Mouse (Mus musculus) NIH3T3 (cell line): Measurements from ENCODE around the gene Swsap1.

ENCODE experiments used
- DNase-seq: peaks from one replicate; pipeline ENCODE4 v3.0.0-alpha.2; 2012; ENCODE audit warnings: low read depth

The Swsap1 gene

DNA sequence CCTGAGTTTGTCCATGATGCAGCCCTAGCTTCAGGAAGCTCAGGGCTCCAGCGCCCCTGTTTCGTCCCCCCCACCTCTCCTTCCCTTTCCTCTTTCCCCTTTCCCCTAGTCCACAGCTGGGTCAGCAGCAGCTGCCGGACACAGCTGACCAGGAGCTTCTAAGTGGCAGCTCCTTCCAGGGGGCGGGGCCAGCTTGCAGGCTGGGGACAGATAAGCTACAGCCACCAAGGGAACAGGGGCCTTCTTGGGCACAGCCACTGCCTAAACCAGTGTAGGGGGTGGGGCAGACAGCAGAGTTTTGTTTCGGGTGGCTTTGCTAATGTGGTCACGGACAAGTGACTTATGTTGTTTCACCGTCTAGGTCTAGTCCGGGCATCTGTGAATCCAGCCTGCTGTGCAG is 7.9 kb downstream of the Swsap1 start, which contains the start of gene Epor:
Gene Epor (minus strand): TSS at position 90 of the 400 bp plus-strand sequence.
- DNase-seq = no peak

DNA sequence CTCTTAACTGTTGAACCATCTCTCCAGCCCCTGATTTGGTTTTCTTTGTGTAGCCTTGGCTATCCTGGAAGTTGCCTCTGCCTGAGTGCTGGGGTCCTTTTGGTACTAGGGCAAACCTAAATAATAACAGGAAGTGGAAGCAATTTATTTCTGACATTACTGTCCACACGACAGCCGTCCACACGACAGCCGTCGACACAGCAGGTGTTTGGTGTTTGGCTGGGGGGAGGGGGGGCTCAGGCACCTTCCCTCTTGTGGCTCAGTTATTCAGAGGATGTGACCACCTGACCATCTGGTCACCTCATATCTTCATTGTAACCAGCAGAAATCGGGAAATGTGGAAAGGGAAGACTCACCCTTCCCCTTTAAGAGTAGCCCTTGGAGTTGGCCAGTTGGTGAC is 13.3 kb downstream of the Swsap1 start:
- DNase-seq = no peak

DNA sequence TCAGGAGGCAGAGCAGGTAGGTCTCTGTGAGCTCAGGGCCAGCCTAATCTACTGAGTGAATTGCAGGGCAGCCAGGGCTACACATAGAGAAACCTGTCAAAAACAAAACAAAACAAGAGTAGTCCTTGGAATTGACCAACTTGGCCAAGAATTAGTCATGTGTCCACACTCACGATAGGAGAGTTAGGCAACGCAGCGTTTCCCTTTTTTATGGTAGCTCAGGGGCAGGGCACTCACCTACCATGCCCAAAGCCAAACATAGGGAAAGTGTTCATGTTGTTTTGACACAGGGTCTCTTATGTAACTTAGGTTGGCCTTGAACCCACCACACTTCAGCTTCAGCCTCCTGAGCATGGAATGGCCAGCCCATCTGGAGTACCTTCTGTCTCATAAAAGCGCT is 13.7 kb downstream of the Swsap1 start:
- no peak for DNase-seq

DNA sequence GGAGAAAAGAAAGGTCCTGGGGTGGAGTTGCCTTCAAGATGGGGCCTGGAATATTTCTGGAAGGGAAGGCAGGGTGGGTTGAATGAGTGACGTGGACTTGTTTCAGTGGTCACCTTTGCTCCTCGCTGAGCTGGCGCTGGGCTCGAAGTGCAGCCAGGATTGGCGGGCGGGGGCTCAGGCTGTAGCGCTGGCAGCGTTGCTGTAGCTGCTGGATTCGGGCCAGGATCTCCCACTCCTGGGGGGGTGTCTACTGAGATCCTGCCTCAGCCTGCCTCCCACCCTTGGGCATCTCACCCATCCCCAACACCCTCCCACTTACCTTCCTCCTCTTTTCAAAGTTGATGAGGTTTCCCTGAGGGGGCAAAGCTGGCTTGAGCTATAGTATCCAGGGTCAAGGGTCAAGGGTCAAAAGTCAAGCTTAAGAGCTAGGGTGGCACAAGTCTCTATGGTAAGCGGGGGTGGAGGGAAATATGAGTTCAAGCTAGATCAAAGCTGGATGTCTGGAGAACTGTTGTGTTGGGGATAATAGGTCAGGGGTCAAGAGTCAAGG is 21.1 kb downstream of the Swsap1 start:
- DNase-seq = no peak

DNA sequence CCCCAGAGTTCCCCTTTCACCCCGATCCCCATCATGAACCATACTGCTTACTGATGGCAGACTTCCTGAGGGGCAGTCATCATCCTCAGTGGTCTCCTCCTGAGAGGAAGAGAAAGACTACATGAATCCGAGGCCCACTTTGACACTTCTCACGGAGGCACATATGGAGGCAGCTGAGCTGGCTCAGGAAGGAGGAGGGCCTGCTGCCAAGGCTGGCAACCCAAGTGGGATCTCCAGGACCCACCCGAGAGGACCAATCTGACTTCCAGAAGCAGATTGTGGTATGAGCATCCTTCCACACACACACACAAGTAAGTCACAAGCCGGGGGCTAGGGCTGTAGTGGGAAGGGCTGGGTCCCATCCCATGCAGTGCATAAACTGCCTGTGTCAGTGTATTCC is 21.8 kb downstream of the Swsap1 start:
- no peak for DNase-seq

DNA sequence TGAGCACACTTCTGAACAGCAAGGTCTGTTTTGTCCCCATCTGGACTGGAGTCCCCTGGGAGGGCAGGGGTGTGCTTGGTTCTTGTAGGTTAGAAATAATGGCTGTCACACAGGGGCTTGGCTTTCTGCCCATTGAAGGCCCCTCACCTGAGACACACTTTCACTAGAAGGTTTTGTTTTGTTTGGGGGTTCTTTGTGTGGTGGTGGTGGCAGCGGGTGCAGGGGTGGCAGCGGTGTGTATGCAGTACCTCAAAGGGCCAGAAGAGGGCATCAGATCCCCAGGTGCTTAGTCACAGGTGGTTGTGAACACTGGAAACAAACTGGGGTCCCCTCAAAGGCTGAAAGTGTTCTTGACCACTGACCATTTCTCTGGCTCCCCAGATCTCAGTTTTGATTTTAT is 22.4 kb downstream of the Swsap1 start:
- DNase-seq = peak; percentile 33

DNA sequence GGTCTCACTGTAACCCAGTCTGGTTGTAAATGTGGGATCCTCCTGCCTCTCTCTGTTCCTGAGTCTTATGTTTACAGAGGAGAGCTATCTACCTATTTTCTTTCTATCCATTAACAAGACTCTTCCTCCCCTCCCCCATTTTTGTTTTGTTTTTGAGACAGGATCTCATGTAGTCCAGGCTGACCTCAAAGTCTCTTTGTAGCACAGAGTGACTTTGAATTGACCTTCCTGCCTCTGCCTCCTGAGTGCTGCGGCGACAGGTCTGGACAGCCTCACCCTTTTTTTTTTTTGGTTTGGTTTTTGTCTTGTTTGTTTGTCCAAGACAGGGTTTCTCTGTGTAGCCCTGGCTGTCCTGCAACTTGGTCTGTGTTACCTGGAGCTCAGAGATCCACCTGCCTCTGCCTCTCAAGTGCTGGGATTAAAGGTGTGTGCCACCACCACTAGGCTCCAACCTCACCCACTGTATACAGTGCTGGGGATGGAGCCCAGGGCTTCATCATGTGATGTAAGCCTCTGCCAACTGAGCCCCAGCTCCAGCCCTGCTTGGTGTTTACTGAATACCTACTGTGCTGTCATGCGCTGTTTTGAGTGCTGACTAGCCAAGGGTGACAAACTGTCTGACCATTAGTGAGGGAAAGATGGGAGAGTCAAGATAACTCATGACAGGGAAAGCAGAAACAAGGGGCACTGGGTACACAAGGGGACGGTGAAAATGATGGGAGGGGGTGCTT is 23.0 kb downstream of the Swsap1 start:
- DNase-seq = no peak

DNA sequence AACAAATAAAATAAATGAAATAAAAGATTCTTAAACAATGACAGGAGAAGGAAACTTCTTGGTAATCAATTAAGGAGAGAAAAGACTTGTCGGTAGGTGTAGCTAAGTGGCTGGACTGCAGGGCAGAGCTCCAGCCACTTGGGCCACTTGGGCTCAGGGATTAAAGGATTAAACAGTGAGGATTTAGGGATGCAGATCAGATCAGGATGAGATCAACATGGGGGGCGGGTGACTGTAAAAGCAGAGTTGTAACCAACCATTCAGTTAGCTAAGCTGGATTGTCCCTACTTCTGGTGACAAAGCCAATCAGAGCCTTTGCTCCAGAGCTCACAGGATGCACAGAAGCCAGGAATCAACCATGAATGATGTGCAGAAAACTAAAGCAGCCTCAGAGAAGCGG is 28.4 kb downstream of the Swsap1 start:
- DNase-seq = no peak

DNA sequence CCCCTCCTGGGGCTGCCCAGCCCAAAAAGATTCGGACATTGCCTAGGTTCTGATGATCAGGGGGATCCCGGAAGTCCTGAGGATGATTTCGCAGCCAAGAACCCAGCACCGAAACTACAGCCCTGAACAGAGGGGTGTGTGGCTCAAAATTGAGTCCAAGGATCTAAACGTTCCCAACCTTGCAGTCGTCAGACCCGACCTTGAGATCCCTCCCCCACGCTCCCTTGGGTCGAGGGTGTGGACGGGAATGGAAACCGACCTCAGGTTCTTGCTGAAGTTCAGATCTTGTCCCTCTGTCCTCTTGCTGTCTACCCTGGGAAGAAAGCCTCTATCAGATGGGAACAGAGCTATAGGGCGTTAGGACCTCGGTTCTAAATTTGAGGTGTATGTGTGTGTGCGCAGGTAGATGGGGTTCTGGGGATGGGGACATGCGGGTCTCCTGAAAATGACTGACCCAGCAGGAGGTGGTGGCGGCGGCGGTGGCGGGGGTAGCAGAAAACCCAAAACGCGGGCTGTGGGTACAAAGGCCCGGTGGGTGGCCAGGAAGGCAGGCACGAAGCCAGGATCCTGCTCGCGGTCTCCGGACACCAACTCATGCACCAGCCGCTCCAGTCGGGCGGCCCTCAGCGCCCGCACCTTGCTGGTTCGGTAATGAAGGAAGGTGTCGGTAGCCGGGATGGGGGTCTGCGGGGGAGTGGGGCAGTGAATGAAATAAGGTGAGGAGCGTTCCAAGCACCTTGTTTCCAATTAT is 32.2 kb downstream of the Swsap1 start:
- no peak for DNase-seq

DNA sequence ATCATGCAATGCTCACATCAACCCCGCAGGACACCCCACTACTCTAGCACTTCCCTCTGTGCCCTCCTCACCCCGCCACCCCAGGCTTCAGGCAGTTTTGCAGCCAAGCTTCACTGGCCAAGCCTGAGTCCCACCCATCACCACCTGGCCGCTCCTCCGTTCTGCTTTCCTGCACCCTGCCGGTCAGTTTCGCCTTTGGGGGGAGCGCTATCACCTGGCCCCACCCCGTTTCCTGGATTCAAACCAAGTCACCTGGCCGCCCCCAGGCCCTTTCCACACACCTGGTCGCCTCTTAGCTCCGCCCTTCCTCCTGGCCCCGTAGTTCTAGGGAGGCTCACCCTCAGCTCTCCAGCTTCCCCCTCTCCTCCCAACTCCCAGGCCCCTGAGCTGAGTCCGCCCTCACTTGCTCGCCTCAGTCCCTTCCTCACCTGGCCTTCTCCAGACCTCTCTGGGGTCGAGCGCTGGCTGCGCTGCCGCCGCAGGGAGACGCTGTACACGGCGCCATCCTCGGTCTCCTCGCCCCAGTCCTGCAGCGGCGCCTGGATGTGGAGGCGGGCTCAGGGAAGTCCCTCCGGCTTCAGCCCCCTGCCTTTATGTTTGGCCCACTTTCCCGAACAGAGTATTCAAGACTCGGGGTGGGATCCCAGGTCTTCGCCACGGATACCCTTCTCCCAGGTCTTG is 33.0 kb downstream of the Swsap1 start:
- no peak for DNase-seq

DNA sequence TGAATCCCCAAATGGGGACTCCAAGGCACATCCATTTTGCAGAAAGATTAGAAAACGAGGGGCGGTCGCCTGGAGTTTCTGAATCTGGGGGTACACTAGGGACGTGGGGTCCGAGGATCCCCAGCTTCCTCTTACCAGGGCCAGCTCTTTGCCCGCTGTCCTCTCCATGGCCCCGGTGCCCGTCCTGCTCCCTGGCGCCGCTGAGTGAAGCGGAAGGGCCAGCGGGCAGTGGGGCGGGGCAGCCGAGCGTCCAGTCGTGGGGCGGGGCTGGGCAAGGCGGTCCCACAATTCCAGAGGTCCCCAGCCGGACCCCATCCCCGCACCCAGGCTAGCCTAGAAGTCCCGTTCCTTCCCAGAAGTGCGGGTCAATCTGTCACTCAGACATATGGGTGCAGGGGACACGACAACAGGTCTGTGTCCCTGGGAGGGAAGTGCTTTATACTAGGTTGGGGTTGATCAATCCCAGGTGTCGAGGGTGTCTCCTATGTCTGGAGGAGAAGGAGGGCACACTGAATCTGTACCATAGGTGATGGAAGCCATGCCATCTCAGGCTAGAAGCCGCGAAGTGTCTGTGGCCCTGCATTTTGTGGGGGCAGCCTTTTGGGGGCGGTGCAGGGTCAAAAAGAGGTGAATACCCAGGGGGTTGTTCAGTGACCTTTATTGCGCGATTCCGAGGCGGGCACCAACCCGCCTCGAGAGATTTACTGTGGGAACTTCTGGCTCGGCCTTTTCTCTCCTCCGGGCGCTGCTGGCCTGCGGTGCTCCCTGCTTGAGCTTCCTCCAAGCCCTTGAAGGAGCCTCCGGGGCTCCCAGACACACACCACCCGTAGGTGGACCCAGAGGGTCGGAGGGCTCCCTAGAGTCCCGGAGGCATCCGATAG is 33.9 kb downstream of the Swsap1 start, which contains the start of gene Rgl3:
Gene Rgl3 (minus strand): TSS at position 217 of the 881 bp plus-strand sequence.
- DNase-seq = peak; percentile 58

DNA sequence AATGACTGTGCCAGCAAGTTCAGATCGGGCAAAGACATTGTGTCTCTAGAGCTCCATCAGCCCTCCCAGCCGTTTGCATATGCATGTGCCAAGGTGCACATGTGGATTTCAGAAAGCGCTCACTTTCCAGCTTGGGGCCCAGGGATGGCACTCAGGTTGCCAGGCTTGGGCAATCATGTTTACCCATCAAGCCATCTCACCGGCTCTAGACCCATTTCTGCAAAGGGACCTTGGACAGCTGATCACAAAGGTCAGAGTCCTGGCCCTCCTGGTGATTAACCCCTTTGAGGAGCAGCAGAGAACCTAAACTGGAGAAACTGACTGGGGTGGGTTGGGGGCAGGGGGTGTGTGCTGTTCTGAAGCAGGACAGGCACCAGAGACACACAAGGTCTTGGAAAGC is 36.7 kb downstream of the Swsap1 start:
- no peak for DNase-seq

DNA sequence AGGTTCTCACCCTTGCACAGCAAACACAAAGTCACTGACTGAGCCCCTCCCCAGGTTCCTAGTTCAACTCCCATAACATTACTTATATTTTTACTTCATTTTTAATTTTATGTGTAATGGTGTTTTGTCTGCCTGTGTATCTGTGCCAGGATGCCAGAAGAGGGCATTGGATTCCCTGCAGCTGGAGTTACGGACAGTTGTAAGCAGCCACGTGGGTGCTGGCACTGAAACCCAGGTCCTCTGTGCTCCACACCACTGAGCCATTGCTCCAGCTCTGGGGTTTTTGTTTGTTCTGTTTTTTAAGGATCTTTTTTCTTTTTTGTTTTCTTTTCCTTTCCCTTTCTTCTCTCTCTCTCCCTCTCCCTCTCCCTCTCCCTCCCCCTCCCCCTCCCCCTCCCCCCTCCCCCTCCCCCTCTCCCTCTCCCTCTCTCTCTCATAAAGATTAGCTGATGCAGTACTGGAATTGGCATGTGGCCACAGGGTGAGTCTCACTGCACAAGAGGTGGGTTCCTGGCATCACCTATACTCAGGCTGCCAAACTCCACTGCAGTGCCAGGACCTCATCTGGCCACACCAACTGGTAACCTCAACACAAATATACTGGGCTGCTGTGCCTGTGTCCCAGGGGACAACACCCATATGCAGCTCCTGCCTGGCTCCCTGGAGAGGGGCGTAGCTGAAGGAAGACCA is 40.8 kb downstream of the Swsap1 start:
- peak; percentile 19 for DNase-seq

DNA sequence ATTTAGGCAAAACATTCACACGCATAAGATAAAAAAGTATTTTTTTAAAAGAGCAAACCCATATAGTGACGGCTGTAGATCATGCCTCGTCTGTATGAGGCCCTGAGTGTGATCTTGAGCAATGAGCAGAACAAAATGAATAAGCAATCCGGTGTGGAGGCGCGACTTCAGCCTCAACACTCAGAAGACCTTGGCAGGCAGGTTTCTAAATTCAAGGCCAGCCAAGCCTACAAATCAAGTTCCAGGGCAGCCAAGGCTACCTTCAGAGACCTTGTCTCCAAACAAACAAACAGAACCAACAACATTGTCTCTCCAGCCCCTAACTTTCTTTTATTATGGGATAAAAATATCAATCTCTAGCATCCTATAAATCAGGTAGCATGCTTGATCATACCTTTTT is 44.7 kb downstream of the Swsap1 start:
- no peak for DNase-seq

DNA sequence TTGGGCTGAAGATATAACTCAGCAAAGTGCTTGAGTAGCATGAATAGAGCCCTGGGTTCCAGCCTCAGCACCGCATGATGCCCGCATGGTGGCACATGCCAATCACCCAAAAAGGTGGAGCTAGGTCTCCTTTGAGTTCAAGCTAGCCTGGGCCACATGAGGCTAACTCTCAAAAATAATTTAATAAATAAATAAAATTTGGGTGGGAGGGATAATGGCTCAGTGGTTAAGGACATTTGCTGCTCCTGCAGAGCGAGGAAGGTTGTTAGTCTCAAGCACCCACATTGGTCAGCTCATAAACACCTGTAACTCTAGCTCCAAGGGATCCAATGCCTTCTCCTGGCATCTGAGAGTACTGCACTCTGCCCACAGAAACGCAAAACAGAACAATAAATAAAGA is 46.1 kb downstream of the Swsap1 start:
- DNase-seq = no peak

DNA sequence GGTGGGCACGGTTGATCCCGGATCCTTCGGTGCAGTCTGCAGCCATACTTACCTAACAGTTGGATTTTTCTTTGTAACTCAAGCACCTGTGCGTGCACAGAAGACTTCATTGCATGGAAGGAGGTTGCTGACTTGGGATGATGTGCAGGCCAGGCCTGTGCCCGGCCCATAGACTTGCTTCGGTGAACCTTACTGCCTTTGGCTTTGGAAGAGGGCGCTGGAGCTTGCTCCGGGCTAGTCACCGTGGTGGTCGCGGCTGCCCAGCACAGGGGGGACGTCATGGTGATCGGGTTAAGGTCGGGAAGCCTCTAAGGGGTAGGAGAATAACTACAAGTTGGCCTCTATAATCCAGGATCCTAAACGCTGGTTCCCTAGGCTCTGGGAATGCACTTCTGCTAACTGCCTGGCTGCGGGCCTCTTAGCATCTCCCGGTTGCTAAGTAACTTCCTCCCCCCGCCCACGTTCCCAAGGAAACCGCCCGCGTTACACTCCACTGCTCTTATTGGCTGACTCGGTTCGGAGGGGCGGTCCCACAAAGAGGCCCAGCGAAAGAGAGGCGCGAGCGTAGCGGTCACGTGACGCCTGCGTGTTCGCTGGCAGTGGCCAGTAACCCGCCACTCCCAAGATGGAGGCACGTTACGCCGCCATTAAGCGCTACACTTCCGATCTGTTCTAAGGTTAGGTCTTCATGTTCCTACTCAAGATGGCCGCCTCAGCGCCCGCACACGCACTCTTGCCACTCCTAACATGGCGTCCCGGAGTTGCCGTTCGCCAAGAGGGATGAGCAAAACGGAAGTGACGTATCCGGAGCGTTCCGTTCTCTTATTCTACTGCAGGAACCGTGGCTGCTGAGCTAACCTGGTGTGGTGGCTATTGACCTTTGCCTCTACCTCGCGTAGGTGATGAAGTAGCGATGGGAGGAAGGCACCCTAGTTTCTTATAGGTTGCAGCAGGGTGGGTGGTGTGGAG is 46.9 kb downstream of the Swsap1 start, which contains the start of the genes Ccdc151 and Prkcsh:
Gene Ccdc151 (minus strand): TSS at position 441 of the 969 bp plus-strand sequence.
Gene Prkcsh (plus strand): TSS at position 613 of the 969 bp plus-strand sequence.
- peak; percentile 99 for DNase-seq

DNA sequence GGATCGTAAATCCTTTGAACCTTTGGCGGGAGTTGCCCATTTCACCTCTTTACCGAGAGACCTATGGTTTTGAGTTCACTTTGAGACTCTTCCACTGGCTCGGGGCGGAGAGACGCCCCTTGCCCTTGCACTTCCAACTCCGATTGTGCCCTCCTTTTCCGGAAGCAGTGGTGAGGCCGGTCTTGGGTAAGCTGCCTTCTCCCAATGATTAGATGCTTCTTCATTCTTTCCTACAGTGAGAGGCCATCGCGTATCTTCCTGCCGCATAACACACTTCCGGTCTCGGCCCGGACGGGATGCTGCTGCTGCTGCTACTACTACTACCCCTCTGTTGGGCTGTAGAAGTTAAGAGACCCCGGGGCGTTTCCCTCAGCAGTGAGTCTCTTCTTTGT is 47.6 kb downstream of the Swsap1 start:
- DNase-seq = peak; percentile 69

DNA sequence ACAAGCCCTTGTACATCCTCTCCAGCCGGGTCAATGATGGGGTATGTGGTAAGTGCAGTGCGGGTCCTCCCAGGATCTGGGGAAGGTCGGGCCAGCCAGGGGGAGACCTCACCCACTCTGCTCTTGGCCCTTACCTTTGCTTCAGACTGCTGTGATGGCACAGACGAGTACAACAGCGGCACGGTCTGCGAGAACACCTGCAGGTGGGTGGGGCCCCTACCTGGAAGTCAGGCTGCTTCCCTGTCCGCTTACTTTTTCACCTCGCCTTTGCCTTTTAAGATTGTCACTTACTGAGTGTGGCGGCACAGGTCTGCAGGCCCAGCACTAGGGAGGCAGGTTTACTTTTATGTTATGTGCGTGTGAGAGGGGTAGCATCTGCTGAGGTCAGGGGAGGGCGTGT is 49.0 kb downstream of the Swsap1 start:
- DNase-seq = no peak
